Mouse (Mus musculus) hindbrain, postnatal 0 days (tissue): Measurements from ENCODE around the gene Siah2. TPM values are rescaled to one million over a fixed set of nuclear protein-coding genes. Genes with fewer than 3 reads are reported as not detected.

Experiments
- ATAC-seq: fragments of 200-750 bp; cut with Nextera tagmentation; 2 replicates; pipeline ENCODE4 v1.8.0; 2017; ENCODE audit warnings: mild to moderate bottlenecking, moderate TSS enrichment, moderate library complexity
- DNase-seq: peaks from one replicate; pipeline ENCODE4 v3.0.0-alpha.2; 2015; ENCODE audit warnings: low spot score
- H3K27ac ChIP-seq: fragments of 300-500 bp; sonication (generic); 2 replicates; pipeline ENCODE4 v1.5.1; 2014; ENCODE audit warnings: mild to moderate bottlenecking
- H3K27me3 ChIP-seq: fragments of 300-500 bp; sonication (generic); 2 replicates; pipeline ENCODE4 v1.6.1; 2014; ENCODE audit warnings: low read length, mixed read lengths; ENCODE audit not compliant: insufficient read depth
- H3K36me3 ChIP-seq: fragments of 300-500 bp; sonication (generic); 2 replicates; pipeline ENCODE4 v1.6.1; 2014; ENCODE audit warnings: low read length, mixed read lengths; ENCODE audit not compliant: insufficient read depth
- H3K4me1 ChIP-seq: fragments of 300-500 bp; sonication (generic); 2 replicates; pipeline ENCODE4 v1.6.1; 2014; ENCODE audit warnings: antibody characterized with exemption, low read length, mixed read lengths; ENCODE audit not compliant: insufficient read depth
- H3K4me2 ChIP-seq: fragments of 300-500 bp; sonication (generic); 2 replicates; pipeline ENCODE4 v1.6.1; 2014; ENCODE audit warnings: low read depth, mild to moderate bottlenecking, low read length, moderate library complexity, mixed read lengths
- H3K4me3 ChIP-seq: fragments of 300-500 bp; sonication (generic); 2 replicates; pipeline ENCODE4 v1.5.1; 2014; ENCODE audit warnings: low read length
- H3K9ac ChIP-seq: fragments of 300-500 bp; sonication (generic); replicated peaks from 2 replicates; pipeline ENCODE4 v1.6.1; 2014; ENCODE audit warnings: mild to moderate bottlenecking, low read length, moderate library complexity, mixed read lengths
- H3K9me3 ChIP-seq: fragments of 300-500 bp; sonication (generic); 2 replicates; pipeline ENCODE4 v1.6.1; 2016; ENCODE audit warnings: low read length, mixed read lengths
- CTCF ChIP-seq: IDR thresholded peaks from 2 replicates; pipeline ENCODE4 v1.5.1; 2016; ENCODE audit warnings: antibody characterized with exemption, control low read depth, low read depth
- WGBS: fragments of 180-500 bp; shearing (Covaris S2); extraction: QIAGEN DNeasy Blood & Tissue Kit; methylation state at CpG from one replicate; pipeline ENCODE4 v1.1.7; 2014; 5-methylcytosine and 5-hydroxymethylcytosine counted together
- polyA plus RNA-seq: library from polyadenylated mRNA; unstranded; fragments of >200 nt; fragmentation: Nextera tagmentation; extraction: Ambion mirVana; gene quantifications from 2 replicates; pipeline ENCODE4 v1.2.1, GENCODE M21; 2015
- total RNA-seq: library from RNA; depleted of rRNA; stranded (reverse); fragments of >200 nt; gene quantifications from 2 replicates; pipeline ENCODE4 v1.2.3, GENCODE M21; 2014; rRNA removed

The Siah2 gene
- total and polyA plus RNA-seq, 2 experiments from 2014 or later: 13.4 to 22.5 TPM

DNA sequence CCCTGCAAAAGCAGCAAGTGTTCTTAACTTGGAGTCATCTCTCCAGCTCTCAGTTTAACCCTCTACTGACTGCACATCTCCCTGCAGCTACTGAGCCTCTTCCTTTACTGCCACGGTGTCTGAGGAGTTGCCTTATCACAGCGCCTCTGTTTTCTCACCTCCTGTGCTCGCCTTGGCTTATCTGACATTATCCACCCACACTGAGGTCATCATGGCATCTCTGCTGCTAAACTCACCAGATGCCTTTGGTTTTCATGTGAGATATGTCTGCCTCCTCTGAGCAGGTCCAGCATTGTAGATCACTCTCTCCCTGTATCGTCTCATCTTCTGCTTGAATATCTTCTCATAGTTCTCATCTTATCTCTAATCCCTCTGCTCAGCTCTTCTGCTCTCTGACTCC is 41.9 kb downstream of the Siah2 start:
- Histone ChIP-seq H3K4me3 (no peak overlapping the region), H3K4me1 (no peaks in the 10 kb centered on the region), H3K4me2 (no peak overlapping the region), H3K9ac (no peak overlapping the region), H3K36me3 (no peaks in the 10 kb centered on the region), H3K9me3 (no peaks in the 10 kb centered on the region), H3K27ac (no peak overlapping the region), H3K27me3 (no peaks in the 10 kb centered on the region)
- ATAC-seq: no peak
- no peak for TF ChIP-seq CTCF
- DNase-seq: no peak
- 96% methylated on average over 4 of the region's 4 CpGs for WGBS

DNA sequence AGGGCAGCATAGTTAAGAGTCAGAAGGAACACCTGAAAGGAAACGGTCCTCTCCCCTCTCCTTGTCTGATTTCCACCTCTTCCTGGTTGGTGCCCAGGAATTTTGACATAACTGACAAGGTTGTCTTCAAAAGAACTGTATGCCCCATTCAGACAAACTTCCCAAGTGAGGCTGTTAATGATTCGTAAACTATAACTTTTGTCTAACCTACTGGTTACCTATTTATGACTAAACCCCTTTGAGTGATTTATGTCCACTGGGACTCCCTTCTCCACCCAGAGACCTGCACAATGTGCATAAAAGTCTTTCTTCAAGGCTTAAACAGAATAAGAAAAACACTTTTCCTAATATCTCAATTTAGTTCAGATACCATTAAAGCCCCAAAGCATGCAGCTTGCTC is 45.0 kb downstream of the Siah2 start:
- no peaks in the 10 kb centered on the region for H3K27me3 ChIP-seq
- ATAC-seq: no peak

DNA sequence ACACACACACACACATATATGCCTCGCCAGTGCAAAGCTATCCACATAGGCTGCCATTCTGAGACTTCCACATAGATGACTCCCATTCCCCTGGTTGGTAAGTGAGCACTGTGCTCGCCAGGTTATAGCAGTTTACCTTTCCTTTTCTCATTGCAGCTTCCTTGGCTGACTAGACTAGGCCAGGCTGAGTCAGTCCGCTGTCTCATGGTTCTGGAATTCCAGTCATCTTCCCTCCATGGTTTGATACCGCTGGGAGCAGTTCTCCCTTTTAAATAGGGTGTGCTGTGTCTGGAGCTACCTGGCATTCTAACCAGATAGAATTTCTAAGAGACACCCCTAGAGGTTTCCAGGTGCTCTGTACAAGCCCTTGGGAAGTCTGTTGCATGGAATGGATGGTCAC is 46.0 kb downstream of the Siah2 start:
- H3K27me3 ChIP-seq: no peaks in the 10 kb centered on the region
- H3K9me3 ChIP-seq: no peaks in the 10 kb centered on the region
- H3K4me1 ChIP-seq: no peaks in the 10 kb centered on the region
- H3K27ac ChIP-seq: no peak overlapping the region
- TF ChIP-seq CTCF: no peak
- no peaks in the 10 kb centered on the region for H3K36me3 ChIP-seq
- ATAC-seq: no peak
- DNase-seq: no peak
- H3K4me2 ChIP-seq: no peak overlapping the region
- H3K9ac ChIP-seq: no peak overlapping the region
- H3K4me3 ChIP-seq: no peak overlapping the region
- 88% methylated on average over 4 of the region's 4 CpGs for WGBS

More for the DNA sequence above, 45.0 kb downstream of the Siah2 start:
- Histone ChIP-seq H3K4me3 (no peak overlapping the region), H3K4me2 (no peak overlapping the region), H3K4me1 (no peaks in the 10 kb centered on the region), H3K9ac (no peak overlapping the region), H3K36me3 (no peaks in the 10 kb centered on the region), H3K9me3 (no peaks in the 10 kb centered on the region), H3K27ac (no peak overlapping the region)
- no peak for TF ChIP-seq CTCF
- WGBS: 85% methylated on average over 2 of the region's 2 CpGs
- no peak for DNase-seq

DNA sequence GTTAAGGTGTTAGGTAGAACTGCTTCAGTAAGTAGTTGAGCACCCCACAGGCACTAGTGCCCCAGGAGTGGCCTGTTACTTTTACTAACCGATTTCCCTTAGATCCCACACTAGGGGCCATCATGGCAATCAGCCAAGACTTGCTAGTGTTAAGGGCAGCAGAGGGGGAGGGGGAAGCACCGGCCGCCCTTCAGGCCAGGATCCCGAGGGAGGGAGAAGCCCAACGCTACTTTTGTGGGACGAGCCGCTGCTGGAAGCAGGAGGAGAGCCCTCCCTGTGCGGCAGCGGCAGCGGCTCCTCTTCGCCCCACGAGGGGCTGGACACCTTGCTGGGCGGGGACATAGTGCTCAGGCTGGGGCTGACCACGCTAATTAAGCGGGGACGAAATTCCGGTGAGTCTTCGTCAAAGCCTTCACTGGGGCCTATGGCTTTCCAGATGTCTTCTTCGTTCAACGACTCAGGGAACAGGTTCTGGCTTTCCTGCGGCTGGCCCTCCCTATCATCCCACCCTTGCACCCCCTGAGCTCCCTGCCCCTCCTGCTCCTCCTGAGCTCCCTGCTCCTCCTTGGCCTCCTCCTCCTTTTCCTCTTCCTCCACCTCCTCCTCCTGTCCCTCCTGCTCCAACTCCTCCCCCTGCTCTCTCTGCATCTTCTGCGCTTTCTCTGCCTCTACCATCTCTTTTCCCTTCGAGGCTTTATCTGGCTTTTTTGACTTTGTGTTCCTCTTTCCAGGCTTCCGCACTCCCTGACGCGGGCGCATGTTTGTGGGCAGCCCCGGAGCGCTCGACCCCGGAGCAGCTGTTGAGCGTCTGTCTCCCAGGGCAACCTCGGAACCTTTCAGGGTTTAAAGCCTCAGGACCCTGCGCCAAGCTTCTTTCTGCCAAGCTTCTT is 55.5 kb downstream of the Siah2 start, which contains the start of gene Erich6:
TSS of gene Erich6 (minus strand) at position 802 of the 890 bp plus-strand sequence.
- Histone ChIP-seq H3K4me1 (no peaks in the 10 kb centered on the region), H3K4me2 (peak within 1 kb of the TSS; percentile 99), H3K27me3 (no peaks in the 10 kb centered on the region), H3K27ac (no peak within 1 kb of the TSS; the same call in 1 of the 2 replicates), H3K9me3 (no peaks in the 10 kb centered on the region), H3K36me3 (no peaks in the 10 kb centered on the region), H3K4me3 (peak within 1 kb of the TSS; percentile 53), H3K9ac (peak within 1 kb of the TSS; percentile 61)
- WGBS: under 1% methylated on average over 32 of the region's 34 CpGs
- peak; percentile 86 for ATAC-seq
- DNase-seq: peak; percentile 70
- TF ChIP-seq CTCF: no peak

DNA sequence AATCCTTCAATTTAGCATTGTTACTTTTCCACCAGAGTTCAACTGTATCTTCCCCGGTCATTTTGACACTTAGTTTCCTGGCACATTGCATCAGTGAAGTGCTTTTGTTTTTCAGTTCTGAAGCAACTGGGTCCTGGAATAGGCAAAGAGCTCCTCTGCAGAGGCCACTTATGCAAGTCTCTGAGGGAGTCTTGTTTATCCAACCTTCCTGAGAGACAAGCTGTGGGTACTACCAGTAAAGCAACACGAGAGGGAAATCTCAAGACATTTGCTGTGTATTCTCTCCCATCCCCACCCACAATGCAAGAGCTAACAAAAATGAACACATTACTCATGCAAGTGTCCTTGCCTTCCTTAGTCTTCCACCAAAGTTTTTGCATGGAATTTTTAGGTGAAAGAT is 60.5 kb downstream of the Siah2 start:
- Histone ChIP-seq H3K4me1 (no peaks in the 10 kb centered on the region), H3K27ac (no peak overlapping the region), H3K4me2 (no peak overlapping the region), H3K27me3 (no peaks in the 10 kb centered on the region), H3K9ac (no peak overlapping the region), H3K4me3 (no peak overlapping the region), H3K36me3 (no peaks in the 10 kb centered on the region), H3K9me3 (no peaks in the 10 kb centered on the region)
- no peak for TF ChIP-seq CTCF
- WGBS: 82% methylated on average over 2 of the region's 2 CpGs
- DNase-seq (no peak), ATAC-seq (no peak)

DNA sequence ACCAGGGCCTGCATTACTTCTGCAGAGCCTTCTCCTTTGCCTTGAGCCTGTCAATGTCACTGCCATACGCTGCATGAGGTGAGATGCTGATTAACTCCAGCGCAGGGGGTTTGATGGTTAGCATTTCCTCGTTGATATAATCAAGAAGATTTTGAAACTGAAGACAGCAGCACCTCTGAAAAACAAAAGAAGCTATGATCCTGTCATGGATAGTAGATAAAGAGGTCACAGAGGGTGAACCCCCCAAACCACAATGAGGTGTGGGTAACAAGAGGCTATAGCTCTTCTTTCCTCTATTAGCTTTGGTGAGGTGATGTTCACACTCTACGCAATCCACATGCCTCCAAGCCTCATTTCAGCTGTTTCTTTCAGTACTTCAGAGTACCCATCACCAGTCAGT is 67.2 kb downstream of the Siah2 start:
- DNase-seq (no peak), ATAC-seq (no peak)
- Histone ChIP-seq H3K4me3 (no peak overlapping the region), H3K27me3 (no peaks in the 10 kb centered on the region), H3K9ac (no peak overlapping the region), H3K4me1 (no peaks in the 10 kb centered on the region), H3K4me2 (no peak overlapping the region), H3K9me3 (no peaks in the 10 kb centered on the region), H3K27ac (no peak overlapping the region), H3K36me3 (no peaks in the 10 kb centered on the region)
- no peak for TF ChIP-seq CTCF
- WGBS: 89% methylated on average over 4 of the region's 4 CpGs

Other genes with a start within 250 kb of the Siah2 start
- gene Eif2a, start 166.6 kb downstream of the Siah2 start, total RNA-seq: 36.9 and 38.9 TPM in 2 replicates
- 33.7 and 38.3 TPM in 2 replicates for gene Eif2a, start 166.6 kb downstream of the Siah2 start, polyA plus RNA-seq
- 49.9 and 58.7 TPM in 2 replicates for gene Serp1, start 166.5 kb downstream of the Siah2 start, total RNA-seq
- 63.1 and 63.2 TPM in 2 replicates for gene Serp1, start 166.5 kb downstream of the Siah2 start, polyA plus RNA-seq
- 186 and 211 TPM in 2 replicates for gene Selenot, start 115.8 kb downstream of the Siah2 start, total RNA-seq
- gene Selenot, start 115.8 kb downstream of the Siah2 start, polyA plus RNA-seq: 24.5 and 26.8 TPM in 2 replicates
- gene Erich6, start 55.2 kb downstream of the Siah2 start, total RNA-seq: 0.18 TPM in 1 of 2 replicates, not detected in the other
- 0.42 and 0.44 TPM in 2 replicates for gene Erich6, start 55.2 kb downstream of the Siah2 start, polyA plus RNA-seq
- not detected in 2 replicates for gene Mindy4b-ps, start 129.9 kb upstream of the Siah2 start, total RNA-seq
- 0.09 TPM in 1 of 2 replicates, not detected in the other for gene Mindy4b-ps, start 129.9 kb upstream of the Siah2 start, polyA plus RNA-seq
- 3.3 and 7.1 TPM in 2 replicates for gene Clrn1, start 192.9 kb upstream of the Siah2 start, total RNA-seq
- 3.7 TPM in 2 replicates for gene Clrn1, start 192.9 kb upstream of the Siah2 start, polyA plus RNA-seq